Mouse (Mus musculus) MEL (cell line): ENCODE measurements around the gene Gm20388. TPM values are rescaled to one million over a fixed set of nuclear protein-coding genes. Genes with fewer than 3 reads are reported as not detected.

Experiments
- DNase-seq: peaks from one replicate; pipeline ENCODE4 v3.0.0; 2011; ENCODE audit warnings: low read depth, low spot score
- H3K27ac ChIP-seq: 2 replicates; pipeline ENCODE4 v1.5.1; 2012; ENCODE audit warnings: low read depth, mild to moderate bottlenecking, control low read depth, low read length, moderate library complexity; ENCODE audit not compliant: control insufficient read depth
- H3K27me3 ChIP-seq, 2 experiments: fragments of 150-350 bp in 1 of 2; sonication (generic) in 1 of 2; 2 replicates each; pipeline ENCODE4 v1.6.1; 2012; ENCODE audit warnings: low read length in 2 of 2, mild to moderate bottlenecking in 2 of 2, improper control_type of control experiment in 1 of 2, moderate library complexity in 1 of 2; ENCODE audit not compliant: insufficient read depth in 2 of 2, control insufficient read depth in 1 of 2
- H3K36me3 ChIP-seq, 2 experiments: 2 replicates each; pipeline ENCODE4 v1.6.1; 2012 to 2014; ENCODE audit warnings: low read length in 2 of 2, improper control_type of control experiment in 1 of 2, inconsistent platforms in 1 of 2, mild to moderate bottlenecking in 1 of 2; ENCODE audit not compliant: insufficient read depth in 2 of 2, control insufficient read depth in 1 of 2
- H3K4me1 ChIP-seq, 2 experiments: fragments of 150-350 bp in 1 of 2; sonication (generic) in 1 of 2; 2 replicates each; pipeline ENCODE4 v1.6.1; 2012; ENCODE audit warnings: low read length in 2 of 2, improper control_type of control experiment in 1 of 2, mild to moderate bottlenecking in 1 of 2; ENCODE audit not compliant: insufficient read depth in 2 of 2, control insufficient read depth in 1 of 2
- H3K4me3 ChIP-seq, 2 experiments: fragments of 150-350 bp in 1 of 2; sonication (generic) in 1 of 2; 2 replicates each; pipeline ENCODE4 v1.5.1; 2012; ENCODE audit warnings: low read depth in 2 of 2, low read length in 2 of 2, mild to moderate bottlenecking in 2 of 2, moderate library complexity in 2 of 2, control low read depth in 1 of 2, improper control_type of control experiment in 1 of 2; ENCODE audit not compliant: control insufficient read depth in 1 of 2, insufficient read depth in 1 of 2
- H3K79me2 ChIP-seq: 2 replicates; pipeline ENCODE4 v1.6.1; 2012; ENCODE audit warnings: mild to moderate bottlenecking, low read length, moderate library complexity; ENCODE audit not compliant: control insufficient read depth, poor library complexity, insufficient read depth
- H3K9ac ChIP-seq: 2 replicates; pipeline ENCODE4 v1.6.1; 2012; ENCODE audit warnings: low read depth, mild to moderate bottlenecking, control low read depth, low read length, moderate library complexity; ENCODE audit not compliant: control insufficient read depth, poor library complexity, severe bottlenecking
- H3K9me3 ChIP-seq: fragments of 150-350 bp; sonication (generic); replicated peaks from 2 replicates; pipeline ENCODE4 v1.6.1; 2012; ENCODE audit warnings: mild to moderate bottlenecking, low read length, improper control_type of control experiment, moderate library complexity; ENCODE audit not compliant: insufficient read depth
- CTCF ChIP-seq, 3 experiments: IDR thresholded peaks in 2 of 3; conservative IDR thresholded peaks in 1 of 3; 2 replicates each; pipeline ENCODE4 v1.5.1; 2011 to 2012; ENCODE audit warnings: low read length in 3 of 3, low read depth in 2 of 3, mild to moderate bottlenecking in 2 of 3, improper control_type of control experiment in 1 of 3, inconsistent platforms in 1 of 3, mixed read lengths in 1 of 3, moderate library complexity in 1 of 3; ENCODE audit not compliant: control insufficient read depth in 1 of 3, insufficient read depth in 1 of 3, poor library complexity in 1 of 3, severe bottlenecking in 1 of 3
- E2F4 ChIP-seq: IDR thresholded peaks from 2 replicates; pipeline ENCODE4 v1.6.1; 2011; ENCODE audit warnings: low read depth, low read length, improper control_type of control experiment, borderline replicate concordance
- GATA1 ChIP-seq: IDR thresholded peaks from 2 replicates; pipeline ENCODE4 v1.6.1; 2011; ENCODE audit warnings: low read depth, low read length, improper control_type of control experiment
- HCFC1 ChIP-seq: IDR thresholded peaks from 2 replicates; pipeline ENCODE4 v1.6.1; 2012; ENCODE audit warnings: low read depth, mild to moderate bottlenecking, inconsistent platforms, low read length, improper control_type of control experiment, moderate library complexity
- NRF1 ChIP-seq: IDR thresholded peaks from 2 replicates; pipeline ENCODE4 v1.6.1; 2014; ENCODE audit warnings: low read depth, mild to moderate bottlenecking, inconsistent platforms, low read length, improper control_type of control experiment, moderate library complexity; ENCODE audit not compliant: poor library complexity, insufficient read depth, severe bottlenecking
- POLR2AphosphoS2 ChIP-seq: IDR thresholded peaks from 2 replicates; pipeline ENCODE4 v1.6.1; 2011; ENCODE audit warnings: low read length, improper control_type of control experiment
- POLR2AphosphoS5 ChIP-seq: IDR thresholded peaks from 2 replicates; pipeline ENCODE4 v1.6.1; 2012; ENCODE audit warnings: low read depth, borderline replicate concordance, mild to moderate bottlenecking, inconsistent platforms, low read length, moderate library complexity, mixed read lengths
- SIN3A ChIP-seq: IDR thresholded peaks from 2 replicates; pipeline ENCODE4 v1.6.1; 2012; ENCODE audit warnings: low read length, improper control_type of control experiment, inconsistent platforms
- TAL1 ChIP-seq: IDR thresholded peaks from 2 replicates; pipeline ENCODE4 v1.6.1; 2012; ENCODE audit warnings: mild to moderate bottlenecking, inconsistent platforms, low read length, moderate library complexity, mixed read lengths
- ZKSCAN1 ChIP-seq: IDR thresholded peaks from 2 replicates; pipeline ENCODE4 v1.6.1; 2012; ENCODE audit warnings: low read depth, mild to moderate bottlenecking, inconsistent platforms, low read length, improper control_type of control experiment, moderate library complexity
- ZMIZ1 ChIP-seq: IDR thresholded peaks from 2 replicates; pipeline ENCODE4 v1.6.1; 2012; ENCODE audit warnings: low read depth, mild to moderate bottlenecking, inconsistent platforms, low read length, improper control_type of control experiment, moderate library complexity
- ZNF384 ChIP-seq: IDR thresholded peaks from 2 replicates; pipeline ENCODE4 v1.6.1; 2012; ENCODE audit warnings: low read depth, mild to moderate bottlenecking, inconsistent platforms, low read length, improper control_type of control experiment
- polyA plus RNA-seq, 2 experiments: library from polyadenylated mRNA; stranded (reverse) in 1 of 2; unstranded in 1 of 2; fragments of >175 nt in 1 of 2; fragments of >200 nt in 1 of 2; gene quantifications; 2 replicates each; pipeline versions ENCODE4 v1.2.1 to v1.2.4; 2012; ENCODE audit warnings: low replicate concordance in 2 of 2, low read depth in 1 of 2; ENCODE audit not compliant: insufficient read length in 2 of 2, insufficient read depth in 1 of 2, missing spikeins in 1 of 2
- total RNA-seq: library from RNA; depleted of rRNA; stranded (reverse); fragments of 300-350 nt; gene quantifications from 2 replicates; pipeline ENCODE4 v1.2.3, GENCODE M21; 2012

Gene Gm20388
- total and polyA plus RNA-seq, 3 experiments: 11.1 to 17.8 TPM; not detected in 1

DNA sequence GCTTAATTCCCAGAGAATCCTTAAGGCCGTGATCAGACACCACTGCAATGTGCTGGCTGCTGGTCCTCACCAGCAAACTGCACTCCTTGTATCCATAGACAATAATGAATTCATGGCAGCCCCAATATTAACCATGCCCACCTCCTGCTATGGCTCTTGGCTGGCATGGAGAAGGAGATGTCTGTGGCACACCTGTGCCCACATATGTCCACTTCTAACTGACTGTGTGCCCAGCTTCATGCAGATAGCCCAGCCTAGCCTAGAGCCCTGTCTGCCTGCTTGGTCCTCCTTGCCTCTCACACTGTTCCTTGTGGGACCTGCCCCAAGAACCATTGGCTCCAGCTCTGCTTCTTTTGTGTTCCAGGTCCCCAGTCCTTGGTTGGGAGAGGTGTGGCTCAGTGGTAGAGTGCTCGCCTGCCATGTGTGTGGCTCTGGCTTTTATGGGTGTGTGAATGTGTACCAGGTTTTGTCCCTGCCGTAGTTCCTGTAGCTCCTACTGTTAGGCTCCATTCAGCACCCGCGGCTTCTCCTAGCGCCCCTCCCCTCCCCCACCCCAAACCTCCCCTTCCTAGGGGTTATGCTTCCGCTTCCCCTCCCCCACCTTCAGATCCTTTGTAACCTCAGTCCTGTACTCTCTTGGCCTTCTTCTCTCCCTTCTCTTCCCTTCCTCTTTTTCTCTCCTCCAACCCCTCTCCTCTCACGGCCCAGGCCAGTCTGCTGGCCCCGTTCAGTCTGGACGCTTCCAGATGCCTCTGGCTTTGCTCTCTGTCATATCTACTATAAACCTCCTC lies 2646.8 kb downstream of the Gm20388 start:
- Histone ChIP-seq H3K79me2 (peaks cover 23% of the 10 kb centered on the region; the same call in 1 of the 2 replicates), H3K27me3 (no peaks in the 10 kb centered on the region), H3K27ac (no peak overlapping the region), H3K9me3 (no peaks in the 10 kb centered on the region), H3K4me3 (no peak overlapping the region), H3K4me1 (peaks cover 0 to 15% of the 10 kb centered on the region in 2 experiments; a peak in 2 of 4 replicates)
- DNase-seq: no peak
- TF ChIP-seq TAL1: no peak
- TF ChIP-seq NRF1: no peak
- TF ChIP-seq SIN3A: no peak
- no peak for TF ChIP-seq E2F4
- TF ChIP-seq ZNF384: no peak
- TF ChIP-seq HCFC1: no peak
- no peak for TF ChIP-seq GATA1
- TF ChIP-seq, all 39 proteins: peak for 0
- peaks cover 0 to 7% of the 10 kb centered on the region in 2 experiments; a peak in 2 of 4 replicates for H3K36me3 ChIP-seq
- H3K9ac ChIP-seq: no peak overlapping the region

DNA sequence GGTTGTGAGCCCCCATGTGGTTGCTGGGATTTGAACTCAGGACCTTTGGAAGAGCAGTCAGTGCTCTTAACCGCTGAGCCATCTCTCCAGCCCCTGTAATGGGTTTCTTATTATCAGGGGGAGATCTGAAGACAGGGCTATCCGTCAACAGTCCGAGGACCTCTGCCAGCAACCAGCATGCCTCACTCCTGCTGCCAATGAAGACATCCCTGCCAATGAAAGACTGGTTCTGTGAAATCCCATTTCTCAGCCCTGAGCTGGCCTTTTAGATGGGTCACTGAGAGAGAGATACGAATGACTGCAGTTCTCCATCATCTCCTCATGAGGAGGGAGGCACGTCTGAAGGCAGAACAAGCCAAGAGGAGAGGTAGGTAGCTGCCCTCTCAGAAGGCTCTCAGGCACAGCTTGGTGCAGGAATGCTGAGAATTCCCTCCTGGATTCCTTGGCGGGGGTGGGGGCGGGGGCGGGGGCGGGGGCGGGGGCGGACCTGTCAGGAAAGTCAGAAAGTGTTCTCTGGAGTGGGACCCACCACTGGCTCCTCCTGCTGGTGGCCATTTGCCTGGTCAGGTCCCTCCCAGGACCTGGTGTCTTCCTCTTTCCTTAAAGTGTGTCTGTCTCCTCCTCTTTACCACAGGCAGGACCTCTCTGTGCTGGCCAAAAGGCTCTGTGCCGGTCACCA lies 2648.2 kb downstream of the Gm20388 start:
- peak; percentile 9 for DNase-seq
- H3K79me2 ChIP-seq: peaks cover 19% of the 10 kb centered on the region; the same call in 1 of the 2 replicates
- peaks cover 0 to 15% of the 10 kb centered on the region in 2 experiments; a peak in 2 of 4 replicates for H3K4me1 ChIP-seq
- TF ChIP-seq POLR2AphosphoS5: no peak
- peak in 2 of 3 experiments; percentile 10 to 25; a peak in 2 of 6 replicates for TF ChIP-seq CTCF (IDR thresholded peaks at IDR 0.05 in 2 of 3, conservative IDR thresholded peaks at IDR 0.05 in 1 of 3; ENCODE audit: control insufficient read depth in 1 of 3, insufficient read depth in 1 of 3, low read depth in 2 of 3, low read length in 3 of 3, poor library complexity in 1 of 3, severe bottlenecking in 1 of 3)
- TF ChIP-seq, all 39 proteins: peak for 1
- Histone ChIP-seq H3K27me3 (no peaks in the 10 kb centered on the region), H3K27ac (no peak overlapping the region), H3K9me3 (no peaks in the 10 kb centered on the region), H3K36me3 (peaks cover 0 to 7% of the 10 kb centered on the region in 2 experiments; a peak in 2 of 4 replicates), H3K4me3 (no peak overlapping the region), H3K9ac (no peak overlapping the region)

DNA sequence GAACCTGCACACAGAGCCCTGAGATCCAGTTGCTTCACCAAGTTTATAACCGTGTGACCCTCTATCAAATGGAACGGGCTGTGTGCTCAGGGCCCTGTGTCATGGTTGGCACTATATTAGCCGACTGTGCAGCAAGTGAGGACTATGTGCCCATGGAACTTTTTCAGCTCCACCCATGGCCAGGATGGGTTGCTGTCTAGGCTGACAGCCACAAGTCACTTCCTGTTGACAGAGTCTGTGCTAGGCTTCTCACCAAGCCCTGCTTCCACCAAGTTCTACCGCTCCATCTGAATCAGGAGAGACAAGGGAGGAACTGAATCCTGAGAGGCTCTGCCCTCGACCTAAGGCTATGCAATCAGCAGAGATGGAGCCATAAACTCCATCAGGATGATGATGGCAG lies 2650.6 kb downstream of the Gm20388 start:
- H3K4me3 ChIP-seq: no peak overlapping the region
- H3K79me2 ChIP-seq: peaks cover 9% of the 10 kb centered on the region; the same call in 1 of the 2 replicates
- no peak overlapping the region for H3K9ac ChIP-seq
- DNase-seq: no peak
- peaks cover 0 to 12% of the 10 kb centered on the region in 2 experiments; a peak in 2 of 4 replicates for H3K4me1 ChIP-seq
- no peaks in the 10 kb centered on the region for H3K27me3 ChIP-seq
- no peak overlapping the region for H3K27ac ChIP-seq
- TF ChIP-seq ZKSCAN1 (no peak), ZMIZ1 (no peak), POLR2AphosphoS2 (no peak)
- TF ChIP-seq, all 39 proteins: peak for 0
- Histone ChIP-seq H3K36me3 (peaks cover 0 to 4% of the 10 kb centered on the region in 2 experiments; a peak in 2 of 4 replicates), H3K9me3 (no peaks in the 10 kb centered on the region)
